In genomic region chr17:43684086-43684485, GRCm38 (mm10) we compare ENCODE assay signal across 20 mouse cellular contexts. TPM values are rescaled to one million over a fixed set of nuclear protein-coding genes. Genes with fewer than 3 reads are reported as not detected.
"Had no signal": no experiment of that assay in that cellular context is flagged by ENCODE, and none has a peak within 500 bp of the region (broad histone marks: within the 10 kb centered on the region; RNA-seq: fewer than 3 reads in every experiment).

No protein-coding gene starts in this region.

- H3K9me3 ChIP-seq: neural tube, embryonic 15.5 days; stomach, embryonic 15.5 days had no signal

- H3K4me1 ChIP-seq: neural tube, embryonic 15.5 days; stomach, embryonic 15.5 days had no signal

- H3K36me3 ChIP-seq: neural tube, embryonic 15.5 days; stomach, embryonic 15.5 days had no signal

- H3K27ac ChIP-seq: neural tube, embryonic 15.5 days; stomach, embryonic 15.5 days; stomach, postnatal 0 days had no signal

- H3K4me3 ChIP-seq: neural tube, embryonic 15.5 days; stomach, embryonic 15.5 days had no signal

- DNase-seq: retina, postnatal 1 day; right cerebral cortex, adult 18-20 months; right cerebral cortex, postnatal 14 days; right cerebral cortex, postnatal 25 days; right cerebral cortex, postnatal 4 days; spleen, adult 18-20 months; thymus, adult 18-20 months; thymus, adult 2 months; thymus, postnatal 14 days; thymus, postnatal 25 days; thymus, postnatal 36 days; thymus, postnatal 4 days had no signal

- H3K4me2 ChIP-seq: neural tube, embryonic 15.5 days; stomach, embryonic 15.5 days had no signal

- H3K27me3 ChIP-seq: neural tube, embryonic 15.5 days; stomach, embryonic 15.5 days had no signal

- H3K9ac ChIP-seq: neural tube, embryonic 15.5 days; stomach, embryonic 15.5 days had no signal

RNA-seq across cellular contexts. Expression of gene Tdrd6, which starts 54.0 kb away (rescaled TPM):
- total RNA-seq: neutrophil, adult 5-6 weeks had no signal
- polyA plus RNA-seq: small intestine, adult 2 months; spleen, adult 2 months; stomach, embryonic 14.5 days; thymus, postnatal 0 days had no signal
